Mouse (Mus musculus) embryonic facial prominence, embryonic 11.5 days (tissue): Measurements from ENCODE around the gene Gm45062. TPM values are rescaled to one million over a fixed set of nuclear protein-coding genes. Genes with fewer than 3 reads are reported as not detected.

Experiments used
- ATAC-seq: fragments of 200-750 bp; cut with Nextera tagmentation; replicated peaks from 2 replicates; pipeline ENCODE4 v1.8.0; 2017; ENCODE audit warnings: low read depth; ENCODE audit not compliant: insufficient number of reproducible peaks, low FRiP score, low TSS enrichment
- DNase-seq: peaks from one replicate; pipeline ENCODE4 v3.0.0-alpha.2; 2015; ENCODE audit warnings: low spot score
- H3K27ac ChIP-seq: fragments of 300-500 bp; sonication (generic); replicated peaks from 2 replicates; pipeline ENCODE4 v1.5.1; 2014; ENCODE audit warnings: mild to moderate bottlenecking, low read depth, low read length, control low read depth
- H3K27me3 ChIP-seq: fragments of 300-500 bp; sonication (generic); 2 replicates; pipeline ENCODE4 v1.6.1; 2014; ENCODE audit warnings: mild to moderate bottlenecking, low read length, moderate library complexity, mixed read lengths; ENCODE audit not compliant: control insufficient read depth, insufficient read depth
- H3K36me3 ChIP-seq: fragments of 300-500 bp; sonication (generic); replicated peaks from 2 replicates; pipeline ENCODE4 v1.6.1; 2014; ENCODE audit warnings: low read depth, mild to moderate bottlenecking, low read length, moderate library complexity, mixed read lengths; ENCODE audit not compliant: control insufficient read depth, insufficient read depth
- H3K4me1 ChIP-seq: fragments of 300-500 bp; sonication (generic); 2 replicates; pipeline ENCODE4 v1.6.1; 2014; ENCODE audit warnings: low read length, mixed read lengths; ENCODE audit not compliant: control insufficient read depth, insufficient read depth
- H3K4me2 ChIP-seq: fragments of 300-500 bp; sonication (generic); 2 replicates; pipeline ENCODE4 v1.6.1; 2014; ENCODE audit warnings: low read depth, mild to moderate bottlenecking, control low read depth, low read length, moderate library complexity
- H3K4me3 ChIP-seq: fragments of 300-500 bp; sonication (generic); 2 replicates; pipeline ENCODE4 v1.5.1; 2014; ENCODE audit warnings: low read depth, low read length, control low read depth
- H3K9ac ChIP-seq: fragments of 300-500 bp; sonication (generic); replicated peaks from 2 replicates; pipeline ENCODE4 v1.6.1; 2014; ENCODE audit warnings: mild to moderate bottlenecking, control low read depth, low read length
- H3K9me3 ChIP-seq: fragments of 300-500 bp; sonication (generic); replicated peaks from 2 replicates; pipeline ENCODE4 v1.6.1; 2016; ENCODE audit warnings: mild to moderate bottlenecking, low read length, inconsistent platforms, mixed read lengths; ENCODE audit not compliant: control insufficient read depth
- WGBS: fragments of 180-500 bp; shearing (Covaris S2); extraction: QIAGEN DNeasy Blood & Tissue Kit; methylation state at CpG from one replicate; pipeline ENCODE4 v1.1.7; 2014; 5-methylcytosine and 5-hydroxymethylcytosine counted together
- polyA plus RNA-seq: library from polyadenylated mRNA; unstranded; fragments of >200 nt; fragmentation: Nextera tagmentation; extraction: Ambion mirVana; gene quantifications from 2 replicates; pipeline ENCODE4 v1.2.1, GENCODE M21; 2014

The Gm45062 gene
- polyA plus RNA-seq, 1 experiment from 2014 or later = 14.3 TPM

DNA sequence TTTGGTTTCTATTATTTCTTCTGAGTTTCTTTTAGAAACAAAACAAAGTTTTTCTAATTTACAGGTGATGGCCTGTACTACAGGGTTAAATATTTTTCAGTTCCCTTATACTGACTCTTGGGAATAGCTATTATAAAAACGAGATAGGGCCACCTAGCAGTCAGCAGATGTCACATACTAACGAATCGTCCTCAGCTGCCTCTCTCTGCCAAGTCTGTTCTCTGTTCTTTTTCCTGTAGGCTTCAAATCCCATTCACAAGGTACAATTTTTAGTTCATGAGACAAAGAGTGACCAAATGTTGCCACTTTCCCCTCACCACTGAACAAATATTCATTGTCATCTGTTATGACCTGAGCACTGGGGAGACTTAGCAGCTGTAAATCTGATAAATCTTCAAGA lies 244.7 kb downstream of the Gm45062 start:
- ATAC-seq (no peak), DNase-seq (no peak)
- Histone ChIP-seq H3K27me3 (no peaks in the 10 kb centered on the region), H3K9ac (no peak overlapping the region), H3K9me3 (no peaks in the 10 kb centered on the region), H3K4me3 (no peak overlapping the region), H3K4me2 (no peak overlapping the region), H3K4me1 (no peaks in the 10 kb centered on the region), H3K36me3 (no peaks in the 10 kb centered on the region), H3K27ac (no peak overlapping the region)
- 49% methylated on average over 3 of the region's 3 CpGs for WGBS

DNA sequence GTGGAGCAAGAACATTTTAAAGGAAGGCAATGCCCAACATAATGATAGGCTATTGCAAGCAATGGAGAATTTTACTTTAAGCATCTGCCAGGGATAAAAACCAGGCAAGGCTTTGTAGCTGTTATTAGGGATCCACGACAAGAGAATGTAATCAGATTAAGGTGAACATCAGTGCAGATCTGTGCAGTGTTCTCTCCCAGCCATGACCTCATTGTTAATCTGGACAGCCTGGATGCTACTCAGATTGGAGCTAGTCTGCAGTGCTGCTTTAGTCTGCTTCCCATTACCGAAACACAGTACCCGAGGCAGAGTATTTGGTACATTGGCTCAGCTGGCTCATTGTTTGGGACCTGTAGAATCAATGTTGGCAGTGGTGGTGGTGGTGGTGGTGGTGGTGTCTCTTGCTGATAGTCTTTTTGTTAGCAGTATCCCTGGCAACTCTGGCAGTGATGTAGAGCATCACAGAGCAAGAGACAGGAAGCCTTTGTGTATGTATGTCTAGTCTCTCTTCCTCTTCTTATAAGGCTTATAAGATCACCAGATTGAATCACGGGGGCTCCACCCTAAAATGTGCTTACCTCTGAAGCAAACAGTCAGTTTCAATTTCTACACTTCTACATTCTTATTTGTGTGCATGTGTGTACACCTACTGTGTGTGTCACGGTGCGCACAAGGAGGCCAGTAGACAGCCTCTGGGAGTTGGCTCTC lies 245.4 kb downstream of the Gm45062 start:
- 81% methylated on average over 6 of the region's 6 CpGs for WGBS
- ATAC-seq = no peak

DNA sequence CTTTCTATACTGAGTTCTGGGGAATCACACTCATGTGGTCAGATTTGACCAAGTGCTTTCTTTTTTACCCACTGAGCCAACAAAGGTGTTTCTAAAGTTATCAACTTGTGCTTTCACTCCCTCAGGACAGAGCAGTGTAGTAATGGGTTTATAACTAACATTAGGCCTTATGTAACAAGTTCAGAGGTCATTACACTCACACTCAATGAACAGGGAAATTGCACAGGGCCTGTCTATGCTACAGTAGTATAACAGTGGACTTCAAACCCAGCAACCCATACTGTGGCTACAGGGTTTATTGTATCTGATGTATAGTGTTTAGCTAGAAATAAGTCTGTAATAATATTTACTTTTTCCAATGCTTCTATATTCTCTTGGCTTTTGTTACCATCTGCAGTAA lies 247.4 kb downstream of the Gm45062 start:
- H3K27me3 ChIP-seq = no peaks in the 10 kb centered on the region
- ATAC-seq = no peak

More for the DNA sequence above, 245.4 kb downstream of the Gm45062 start:
- H3K36me3 ChIP-seq = no peaks in the 10 kb centered on the region
- no peaks in the 10 kb centered on the region for H3K9me3 ChIP-seq
- no peak overlapping the region for H3K4me2 ChIP-seq
- no peak overlapping the region for H3K9ac ChIP-seq
- no peak overlapping the region for H3K4me3 ChIP-seq
- DNase-seq = no peak
- H3K27me3 ChIP-seq = no peaks in the 10 kb centered on the region
- no peaks in the 10 kb centered on the region for H3K4me1 ChIP-seq
- no peak overlapping the region for H3K27ac ChIP-seq

DNA sequence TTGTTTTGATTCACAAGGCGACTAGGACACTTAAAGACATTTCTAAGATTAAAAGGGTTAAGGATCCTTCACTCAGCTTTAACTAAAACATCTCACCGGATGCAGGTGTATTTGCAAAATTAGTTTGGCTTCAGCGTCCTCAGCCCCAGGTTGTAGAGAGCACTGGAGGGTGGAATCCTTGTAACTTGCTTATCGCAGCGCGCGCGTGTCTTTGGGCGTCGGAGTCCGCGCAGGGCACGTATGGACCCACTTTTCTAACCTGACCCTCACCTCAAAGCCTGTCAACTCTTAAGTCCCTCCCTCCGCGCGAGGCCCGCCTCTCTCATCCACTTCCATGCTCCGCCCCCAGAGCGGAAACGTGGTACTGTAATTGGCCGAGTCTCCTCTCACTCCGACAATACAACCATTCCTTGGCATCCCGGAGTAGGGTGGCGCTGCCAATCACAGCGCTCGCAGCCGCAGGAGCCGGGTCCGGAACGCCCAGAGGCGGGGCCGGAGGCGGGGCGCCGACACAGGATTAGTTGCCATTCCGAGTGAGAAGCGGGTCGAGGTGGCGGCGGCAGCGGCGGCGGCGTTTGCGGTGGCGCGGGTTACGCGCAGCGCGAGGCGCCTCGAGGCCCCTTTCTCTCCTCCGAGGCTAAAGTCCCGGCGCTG lies 249.8 kb downstream of the Gm45062 start:
- ATAC-seq (peak; percentile 99), DNase-seq (peak; percentile 98)
- under 1% methylated on average over 53 of the region's 56 CpGs for WGBS
- peak overlapping the region; percentile 94 for H3K9ac ChIP-seq
- H3K27me3 ChIP-seq = no peaks in the 10 kb centered on the region
- H3K4me2 ChIP-seq = peak overlapping the region; percentile 76
- no peaks in the 10 kb centered on the region for H3K9me3 ChIP-seq
- no peaks in the 10 kb centered on the region; the same call in 1 of the 2 replicates for H3K4me1 ChIP-seq
- H3K4me3 ChIP-seq = peak overlapping the region; percentile 96
- H3K36me3 ChIP-seq = no peaks in the 10 kb centered on the region
- peak overlapping the region; percentile 97 for H3K27ac ChIP-seq

More for the DNA sequence above, 247.4 kb downstream of the Gm45062 start:
- no peak overlapping the region for H3K4me2 ChIP-seq
- H3K27ac ChIP-seq = no peak overlapping the region
- no peak overlapping the region for H3K9ac ChIP-seq
- H3K9me3 ChIP-seq = no peaks in the 10 kb centered on the region
- no peak for DNase-seq
- no peaks in the 10 kb centered on the region for H3K4me1 ChIP-seq
- H3K36me3 ChIP-seq = no peaks in the 10 kb centered on the region
- no peak overlapping the region for H3K4me3 ChIP-seq

DNA sequence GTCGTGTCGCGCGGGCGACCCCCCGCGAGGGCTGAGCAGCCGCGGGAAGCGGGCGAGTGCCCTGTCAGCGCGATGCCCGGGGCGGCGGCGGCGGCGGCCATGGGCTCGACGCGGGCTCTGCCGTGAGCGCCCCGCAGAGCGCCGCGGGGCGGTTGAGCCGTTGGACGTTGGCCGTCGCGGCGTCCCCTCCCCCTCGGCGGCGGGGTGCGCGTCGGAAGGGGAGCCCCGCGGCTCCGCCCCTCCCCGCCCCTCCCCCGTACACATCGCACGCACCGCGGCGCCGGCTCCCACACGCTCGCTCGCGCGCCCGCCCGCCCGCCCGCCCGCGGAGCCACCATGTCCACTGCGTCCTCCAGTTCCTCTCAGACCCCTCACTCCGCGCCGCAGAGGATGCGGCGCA lies 250.3 kb downstream of the Gm45062 start, which contains the start of gene Glcci1:
Gene Glcci1 (plus strand): TSS at position 50 of the 400 bp plus-strand sequence.
- peak within 1 kb of the TSS; percentile 96 for H3K4me3 ChIP-seq
- ATAC-seq (peak; percentile 83), DNase-seq (peak; percentile 79)
- no peaks in the 10 kb centered on the region for H3K27me3 ChIP-seq
- no peaks in the 10 kb centered on the region for H3K36me3 ChIP-seq
- peak within 1 kb of the TSS; percentile 97 for H3K27ac ChIP-seq
- H3K9ac ChIP-seq = peak within 1 kb of the TSS; percentile 94
- H3K4me1 ChIP-seq = no peaks in the 10 kb centered on the region; the same call in 1 of the 2 replicates
- H3K9me3 ChIP-seq = no peaks in the 10 kb centered on the region
- H3K4me2 ChIP-seq = peak within 1 kb of the TSS; percentile 76
- WGBS = 2% methylated on average over 23 of the region's 69 CpGs

DNA sequence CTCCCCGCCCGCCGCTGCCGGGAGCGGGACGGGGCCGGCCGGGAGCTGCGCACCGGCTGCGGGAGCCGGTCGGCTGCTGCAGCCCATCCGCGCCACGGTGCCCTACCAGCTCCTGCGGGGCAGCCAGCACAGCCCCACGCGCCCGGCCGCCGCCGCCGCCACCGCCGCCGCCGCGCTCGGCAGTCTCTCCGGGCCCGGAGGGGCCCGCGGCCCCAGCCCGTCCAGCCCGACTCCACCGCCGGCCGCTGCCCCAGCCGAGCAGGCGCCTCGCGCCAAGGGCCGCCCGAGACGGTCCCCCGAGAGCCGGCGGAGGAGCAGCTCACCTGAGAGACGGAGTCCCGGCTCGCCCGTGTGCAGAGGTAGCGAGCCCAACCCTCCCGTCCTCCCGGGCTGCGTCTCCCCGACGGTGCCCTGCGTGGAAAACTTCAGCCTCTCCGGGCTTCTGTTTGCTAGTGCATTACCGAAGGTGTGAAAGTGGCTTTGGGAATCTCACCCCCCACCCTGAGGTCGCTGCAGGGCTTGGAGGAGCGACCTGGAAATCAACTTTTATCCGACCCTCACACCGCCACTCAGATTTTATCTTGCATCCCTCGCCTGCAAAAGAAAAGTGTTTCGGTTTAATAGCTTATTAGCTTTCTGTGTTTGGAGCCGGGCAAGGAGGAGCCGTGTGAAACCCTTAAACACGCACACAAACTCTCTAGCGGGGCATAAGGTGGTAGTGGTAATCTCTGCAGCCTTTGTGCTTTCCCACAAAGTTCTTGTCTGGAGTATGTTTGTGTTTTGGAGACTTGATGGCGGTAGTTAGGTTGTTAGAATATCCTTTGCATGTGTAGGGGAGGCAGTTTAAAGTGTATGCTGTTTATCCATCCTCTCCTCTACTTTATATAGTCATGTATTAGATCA lies 251.0 kb downstream of the Gm45062 start:
- no peaks in the 10 kb centered on the region; the same call in 1 of the 2 replicates for H3K4me1 ChIP-seq
- WGBS = under 1% methylated on average over 52 of the region's 73 CpGs
- H3K27ac ChIP-seq = peak overlapping the region; percentile 97
- no peaks in the 10 kb centered on the region for H3K27me3 ChIP-seq
- H3K4me3 ChIP-seq = peak overlapping the region; percentile 96
- H3K4me2 ChIP-seq = peak overlapping the region; percentile 76
- ATAC-seq (peak; percentile 6; the same call in 1 of the 2 replicates), DNase-seq (peak; percentile 42)
- no peaks in the 10 kb centered on the region for H3K36me3 ChIP-seq
- peak overlapping the region; percentile 94 for H3K9ac ChIP-seq
- no peaks in the 10 kb centered on the region for H3K9me3 ChIP-seq

DNA sequence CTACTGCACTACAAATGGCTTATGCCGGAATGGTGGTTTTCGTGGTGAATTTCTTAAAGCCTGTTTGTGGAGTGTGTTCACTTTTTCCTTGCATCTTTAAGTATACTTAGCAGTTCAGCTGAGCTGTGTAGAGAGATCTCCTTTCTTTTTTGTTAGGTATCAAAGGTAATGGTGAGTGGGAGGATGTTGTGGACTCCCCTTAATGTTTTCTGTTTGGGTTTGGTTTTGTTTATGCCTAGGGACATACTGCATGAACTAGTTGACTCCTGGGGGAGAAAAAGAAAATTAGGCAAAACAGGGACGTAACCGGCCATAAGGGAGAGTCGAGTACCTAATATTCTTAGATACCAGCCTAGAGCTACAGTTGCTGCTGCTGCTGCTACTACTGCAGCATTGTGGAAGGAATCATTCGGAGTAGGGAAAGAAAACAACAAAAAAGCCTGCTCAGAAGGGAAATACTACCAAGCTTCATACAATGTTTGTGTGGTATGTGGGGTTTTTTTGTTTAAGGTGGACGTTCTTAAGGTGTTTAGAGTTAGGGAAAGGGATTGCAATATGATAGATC lies 251.7 kb downstream of the Gm45062 start:
- peak overlapping the region; percentile 94 for H3K9ac ChIP-seq
- WGBS = 9% methylated on average over 7 of the region's 7 CpGs
- no peaks in the 10 kb centered on the region for H3K27me3 ChIP-seq
- peak overlapping the region; percentile 96 for H3K4me3 ChIP-seq
- ATAC-seq (no peak), DNase-seq (peak; percentile 11)
- no peaks in the 10 kb centered on the region for H3K36me3 ChIP-seq
- H3K4me2 ChIP-seq = peak overlapping the region; percentile 76
- H3K9me3 ChIP-seq = no peaks in the 10 kb centered on the region
- no peaks in the 10 kb centered on the region; the same call in 1 of the 2 replicates for H3K4me1 ChIP-seq
- H3K27ac ChIP-seq = no peak overlapping the region
